ENCODE assay signal across 22 mouse cellular contexts in the genomic region with DNA sequence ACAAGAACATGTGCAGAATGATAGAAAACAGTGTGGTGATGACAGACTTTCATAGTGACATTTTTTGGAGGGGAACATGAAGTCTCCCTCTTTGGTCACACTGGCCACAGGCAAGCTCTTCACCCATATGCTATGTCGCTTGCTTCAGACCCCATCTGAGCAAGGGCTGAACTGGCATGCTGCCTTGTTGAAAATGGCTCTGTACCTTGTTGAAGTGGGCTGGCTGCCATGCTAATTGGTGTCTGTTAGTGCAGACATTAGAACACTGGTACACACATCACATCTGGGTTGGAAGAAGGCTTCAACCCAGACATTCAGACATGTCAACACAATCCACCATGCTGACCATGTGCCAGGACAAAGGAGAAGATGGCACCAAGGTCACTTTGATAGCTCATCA. TPM values are rescaled to one million over a fixed set of nuclear protein-coding genes. Genes with fewer than 3 reads are reported as not detected.
DNase-seq lines count a peak whose midpoint lies in the region; ATAC-seq lines count a peak whose summit lies in the region.
"Had no signal": no experiment of that assay in that cellular context is flagged by ENCODE, and none has a peak within 500 bp of the region (broad histone marks: within the 10 kb centered on the region; RNA-seq: fewer than 3 reads in every experiment).

No protein-coding gene starts in this region.

- no peak overlapping the region for H3K4me2 ChIP-seq in heart, embryonic 11.5 days
- H3K4me2 ChIP-seq: embryonic facial prominence, embryonic 13.5 days; embryonic facial prominence, embryonic 15.5 days; forebrain, embryonic 12.5 days had no signal

- DNase-seq in cerebellum, postnatal 14 days = peak; percentile 26 to 43
- no peak for DNase-seq in cerebellum, adult 8-10 months
- DNase-seq in heart, postnatal 10 days = peak; percentile 7 to 8
- DNase-seq in left cerebral cortex, postnatal 4 days = peak; percentile 43
- no peak for DNase-seq in left cerebral cortex, adult 8-10 months (ENCODE audit: low spot score in 2 of 2)
- DNase-seq in right cerebral cortex, postnatal 10 days (ENCODE audit: low spot score in 2 of 2) = no peak
- DNase-seq: adrenal gland, adult 2 months; adrenal gland, postnatal 10 days; adrenal gland, postnatal 25 days; cerebellum, adult 11-12 months; cerebellum, adult 2 months; cerebellum, adult 9-11 months; cerebellum, postnatal 36 days; embryo, embryonic 11 days had no signal

- no peaks in the 10 kb centered on the region for H3K9me3 ChIP-seq in heart, embryonic 11.5 days (replicated peaks; ENCODE audit: control insufficient read depth, low read length)
- H3K9me3 ChIP-seq: embryonic facial prominence, embryonic 13.5 days; embryonic facial prominence, embryonic 15.5 days; forebrain, embryonic 10.5 days; forebrain, embryonic 12.5 days had no signal

- no peak overlapping the region for H3K4me3 ChIP-seq in heart, embryonic 11.5 days (ENCODE audit: low read depth, low read length)
- H3K4me3 ChIP-seq: embryonic facial prominence, embryonic 13.5 days; embryonic facial prominence, embryonic 15.5 days; erythroblast, embryonic 14.5 days; forebrain, embryonic 10.5 days; forebrain, embryonic 12.5 days had no signal

- ATAC-seq in heart, embryonic 11.5 days (replicated peaks; ENCODE audit: insufficient number of reproducible peaks, low FRiP score, low TSS enrichment) = no peak
- ATAC-seq: forebrain, embryonic 14.5 days; forebrain, embryonic 16.5 days had no signal

- WGBS in heart, embryonic 11.5 days (ENCODE audit: insufficient replicate concordance) = 80% methylated on average over 1 of the region's 1 CpGs

- no peaks in the 10 kb centered on the region for H3K4me1 ChIP-seq in heart, embryonic 11.5 days (ENCODE audit: control insufficient read depth, insufficient read depth, low read length)
- H3K4me1 ChIP-seq: embryonic facial prominence, embryonic 13.5 days; embryonic facial prominence, embryonic 15.5 days; forebrain, embryonic 10.5 days; forebrain, embryonic 12.5 days had no signal

- H3K27me3 ChIP-seq in heart, embryonic 11.5 days (ENCODE audit: control insufficient read depth, insufficient read depth, low read length) = no peaks in the 10 kb centered on the region
- H3K27me3 ChIP-seq: embryonic facial prominence, embryonic 13.5 days; embryonic facial prominence, embryonic 15.5 days; forebrain, embryonic 12.5 days had no signal

- H3K27ac ChIP-seq in heart, embryonic 11.5 days (ENCODE audit: low read depth, low read length) = no peak overlapping the region
- H3K27ac ChIP-seq: embryonic facial prominence, embryonic 13.5 days; embryonic facial prominence, embryonic 15.5 days; forebrain, embryonic 10.5 days; forebrain, embryonic 12.5 days had no signal

- H3K9ac ChIP-seq in heart, embryonic 11.5 days (ENCODE audit: low read depth, low read length) = no peak overlapping the region
- H3K9ac ChIP-seq: embryonic facial prominence, embryonic 13.5 days; embryonic facial prominence, embryonic 15.5 days; forebrain, embryonic 12.5 days had no signal

- H3K36me3 ChIP-seq in heart, embryonic 11.5 days (ENCODE audit: control insufficient read depth, insufficient read depth, low read length) = no peaks in the 10 kb centered on the region
- H3K36me3 ChIP-seq: embryonic facial prominence, embryonic 13.5 days; embryonic facial prominence, embryonic 15.5 days; forebrain, embryonic 10.5 days; forebrain, embryonic 12.5 days had no signal

- intact Hi-C loops in heart, postnatal 10 days (cut with DNase I) = no loop called here
- intact Hi-C loops in left cerebral cortex, postnatal 4 days (cut with DNase I) = no loop called here

RNA-seq across cellular contexts. Expression of gene Lsm6, which starts 42.1 kb away (rescaled TPM):
- 10 to 100 TPM; 77.0 to 81.0 TPM for total RNA-seq in heart, postnatal 10 days (2021)
- 186 and 187 TPM in 2 replicates for polyA plus RNA-seq in heart, embryonic 11.5 days (2014; fragmentation: Nextera tagmentation; extraction: Ambion mirVana)
- 10 to 100 TPM; 68.3 to 77.1 TPM for total RNA-seq in left cerebral cortex, postnatal 4 days (2021)
- total RNA-seq in left cerebral cortex, adult 8-10 months (2022) = 10 to 100 TPM; 53.7 to 60.5 (median 56.5) TPM

Comparison
In these comparisons a context has a peak if more than half of its experiments do, and no peak if none do; other contexts are left out.
1. DNase-seq: peak in cerebellum, postnatal 14 days (2 of 2), heart, postnatal 10 days (2 of 2) and left cerebral cortex, postnatal 4 days (single experiment); none in cerebellum, adult 8-10 months (single experiment), left cerebral cortex, adult 8-10 months (0 of 2) and right cerebral cortex, postnatal 10 days (0 of 2).